Mouse (Mus musculus): ENCODE measurements around the gene Prss45. TPM values are rescaled to one million over a fixed set of nuclear protein-coding genes. Genes with fewer than 3 reads are reported as not detected.

The Prss45 gene
- not detected in 2 replicates for polyA plus RNA-seq (2012; rRNA removed)

GRCm38 (mm10) chr9:110834411-110834810, at the start of gene Prss45:
TSS of gene Prss45 (plus strand) at chr9:110834588.

GRCm38 (mm10) chr9:110797866-110798265, 36.5 kb upstream of the Prss45 start, which contains the start of gene Prss42:
TSS of gene Prss42 (plus strand) at chr9:110798166.

GRCm38 (mm10) chr9:110813789-110814188, 20.6 kb upstream of the Prss45 start, which contains the start of gene Prss44:
TSS of gene Prss44 (plus strand) at chr9:110813994.

DNA sequence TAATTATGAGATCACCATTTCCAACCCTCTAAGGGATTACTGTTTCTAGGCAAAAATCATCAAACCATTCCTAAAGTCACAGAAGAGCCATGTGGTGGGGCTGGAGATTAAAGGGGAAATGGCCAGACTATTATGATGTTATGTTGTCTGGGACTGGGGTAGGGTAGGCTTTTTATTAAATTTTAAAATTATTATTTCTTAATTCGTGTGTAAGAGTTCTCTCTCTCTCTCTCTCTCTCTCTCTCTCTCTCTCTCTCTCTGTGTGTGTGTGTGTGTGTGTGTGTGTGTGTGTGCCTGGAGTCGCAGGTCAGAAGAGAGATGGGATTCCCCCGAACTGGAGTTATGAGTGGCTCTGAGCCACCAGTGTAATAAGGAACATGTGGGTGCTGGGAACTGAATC, 8.0 kb upstream of the Prss45 start, which contains the start of gene Prss43:
TSS of gene Prss43 (plus strand) at position 301 of the 400 bp plus-strand sequence.

GRCm38 (mm10) chr9:110844206-110844605, 9.8 kb downstream of the Prss45 start, which contains the start of gene Prss46:
TSS of gene Prss46 (plus strand) at chr9:110844506.

DNA sequence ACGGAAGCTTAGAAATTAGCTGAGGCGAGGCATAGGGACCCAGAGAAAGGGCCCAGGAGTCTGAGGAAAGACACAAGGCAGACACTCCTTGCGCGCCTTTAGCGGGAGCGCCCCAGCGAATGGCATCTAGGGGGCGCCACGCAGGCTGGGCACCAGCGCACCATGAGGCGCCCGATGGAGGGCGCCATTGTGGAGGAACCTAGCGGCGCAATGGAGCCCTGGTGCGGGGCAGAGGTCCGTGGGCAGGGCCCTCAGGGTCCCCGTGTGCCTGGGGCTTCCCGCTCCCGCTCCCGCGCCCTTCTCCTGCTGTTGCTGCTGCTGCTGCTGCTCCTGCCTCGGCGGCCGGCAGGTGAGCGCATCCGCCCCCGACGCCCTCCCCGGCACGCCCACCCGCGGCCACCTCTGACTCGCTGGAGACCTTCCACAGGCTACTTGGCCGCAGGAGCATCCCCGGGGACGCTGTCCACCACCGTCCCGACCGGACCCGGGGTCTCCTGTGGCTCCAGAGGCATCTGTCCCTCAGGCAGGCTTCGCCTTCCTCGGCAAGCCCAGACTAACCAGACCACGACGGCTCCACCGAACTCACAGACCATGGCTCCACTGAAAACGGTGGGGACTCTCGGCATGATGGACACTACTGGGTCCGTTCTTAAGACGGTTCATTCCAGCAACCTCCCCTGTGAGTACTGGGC, 23.5 kb downstream of the Prss45 start, which contains the start of gene Prss50:
TSS of gene Prss50 (plus strand) at position 187 of the 692 bp plus-strand sequence.

GRCm38 (mm10) chr9:110879191-110879920, 45.0 kb downstream of the Prss45 start, which contains the start of gene Als2cl:
TSS of gene Als2cl (plus strand) at chr9:110879870.

GRCm38 (mm10) chr9:110879998-110880561, 45.7 kb downstream of the Prss45 start, which contains the start of gene Tmie:
TSS of gene Tmie (minus strand) at chr9:110880113.

Other genes with a start within 250 kb of the Prss45 start
- 9.3 and 9.7 TPM in 2 replicates for gene Nradd, start 210.1 kb upstream of the Prss45 start, polyA plus RNA-seq (2012; rRNA removed)
- gene Nbeal2, start 180.4 kb upstream of the Prss45 start, polyA plus RNA-seq (2012; rRNA removed) = 88.0 and 95.5 TPM in 2 replicates
- 86.9 and 106 TPM in 2 replicates for gene Ccdc12, start 178.1 kb upstream of the Prss45 start, polyA plus RNA-seq (2012; rRNA removed)
- not detected in 2 replicates for gene Myl3, start 92.7 kb upstream of the Prss45 start, polyA plus RNA-seq (2012; rRNA removed)
- 16.5 and 23.0 TPM in 2 replicates for gene Pth1r, start 87.4 kb upstream of the Prss45 start, polyA plus RNA-seq (2012; rRNA removed)
- gene Prss42, start 36.4 kb upstream of the Prss45 start, polyA plus RNA-seq (2012; rRNA removed) = not detected in 2 replicates
- not detected in 2 replicates for gene Prss44, start 20.6 kb upstream of the Prss45 start, polyA plus RNA-seq (2012; rRNA removed)
- not detected in 2 replicates for gene Prss43, start 7.9 kb upstream of the Prss45 start, polyA plus RNA-seq (2012; rRNA removed)
- gene Prss46, start 9.9 kb downstream of the Prss45 start, polyA plus RNA-seq (2012; rRNA removed) = not detected in 2 replicates
- gene Prss50, start 23.4 kb downstream of the Prss45 start, polyA plus RNA-seq (2012; rRNA removed) = not detected in 2 replicates
- 44.7 and 53.9 TPM in 2 replicates for gene Als2cl, start 45.3 kb downstream of the Prss45 start, polyA plus RNA-seq (2012; rRNA removed)
- 1.1 and 1.2 TPM in 2 replicates for gene Tmie, start 45.5 kb downstream of the Prss45 start, polyA plus RNA-seq (2012; rRNA removed)
- gene Fam240a, start 82.3 kb downstream of the Prss45 start, polyA plus RNA-seq (2012; rRNA removed) = not detected in 2 replicates
- not detected in 2 replicates for gene Tdgf1, start 111.6 kb downstream of the Prss45 start, polyA plus RNA-seq (2012; rRNA removed)
- gene Lrrc2, start 117.0 kb downstream of the Prss45 start, polyA plus RNA-seq (2012; rRNA removed) = not detected in 2 replicates
- 1.1 TPM in 2 replicates for gene Rtp3, start 156.0 kb downstream of the Prss45 start, polyA plus RNA-seq (2012; rRNA removed)
- 0.05 and 0.09 TPM in 2 replicates for gene Ltf, start 184.7 kb downstream of the Prss45 start, polyA plus RNA-seq (2012; rRNA removed)
- 2.6 and 4.4 TPM in 2 replicates for gene Ccrl2, start 222.9 kb downstream of the Prss45 start, polyA plus RNA-seq (2012; rRNA removed)

Measured in colon, adult 2 months (tissue).